Mouse (Mus musculus) intestine, postnatal 0 days (tissue): ENCODE data around the gene Alox5. TPM values are rescaled to one million over a fixed set of nuclear protein-coding genes. Genes with fewer than 3 reads are reported as not detected.

Experiments
- ATAC-seq: fragments of 200-750 bp; cut with Nextera tagmentation; 2 replicates; pipeline ENCODE4 v1.8.0; 2017; ENCODE audit warnings: mild to moderate bottlenecking, moderate TSS enrichment, moderate library complexity
- H3K27ac ChIP-seq: fragments of 300-500 bp; sonication (generic); 2 replicates; pipeline ENCODE4 v1.5.1; 2014; ENCODE audit warnings: mild to moderate bottlenecking, low read depth, low read length, moderate library complexity
- H3K27me3 ChIP-seq: fragments of 300-500 bp; sonication (generic); replicated peaks from 2 replicates; pipeline ENCODE4 v1.6.1; 2014; ENCODE audit warnings: low read length, mixed read lengths; ENCODE audit not compliant: control insufficient read depth, insufficient read depth
- H3K36me3 ChIP-seq: fragments of 300-500 bp; sonication (generic); 2 replicates; pipeline ENCODE4 v1.6.1; 2014; ENCODE audit warnings: mild to moderate bottlenecking, moderate library complexity; ENCODE audit not compliant: control insufficient read depth, insufficient read depth
- H3K4me1 ChIP-seq: fragments of 300-500 bp; sonication (generic); replicated peaks from 2 replicates; pipeline ENCODE4 v1.6.1; 2014; ENCODE audit warnings: antibody characterized with exemption, low read length, mixed read lengths; ENCODE audit not compliant: control insufficient read depth, insufficient read depth
- H3K4me2 ChIP-seq: fragments of 300-500 bp; sonication (generic); replicated peaks from 2 replicates; pipeline ENCODE4 v1.6.1; 2014; ENCODE audit warnings: low read depth, mild to moderate bottlenecking, moderate library complexity
- H3K4me3 ChIP-seq: fragments of 300-500 bp; sonication (generic); 2 replicates; pipeline ENCODE4 v1.5.1; 2014; ENCODE audit warnings: low read depth, low read length
- H3K9ac ChIP-seq: fragments of 300-500 bp; sonication (generic); 2 replicates; pipeline ENCODE4 v1.6.1; 2014; ENCODE audit warnings: mild to moderate bottlenecking, low read depth, low read length
- H3K9me3 ChIP-seq: fragments of 300-500 bp; sonication (generic); 2 replicates; pipeline ENCODE4 v1.6.1; 2016; ENCODE audit warnings: mixed run types; ENCODE audit not compliant: control insufficient read depth
- CTCF ChIP-seq: sonication (generic); IDR thresholded peaks from 2 replicates; pipeline ENCODE4 v1.5.1; 2016; ENCODE audit warnings: low read depth, mild to moderate bottlenecking, control low read depth, antibody characterized with exemption, moderate library complexity
- WGBS: fragments of 180-500 bp; shearing (Covaris S2); extraction: QIAGEN DNeasy Blood & Tissue Kit; methylation state at CpG from one replicate; pipeline ENCODE4 v1.1.7; 2014; 5-methylcytosine and 5-hydroxymethylcytosine counted together
- polyA plus RNA-seq: library from polyadenylated mRNA; unstranded; fragments of >200 nt; fragmentation: Nextera tagmentation; extraction: Ambion mirVana; gene quantifications from 2 replicates; pipeline ENCODE4 v1.2.1, GENCODE M21; 2015

Gene Alox5
- polyA plus RNA-seq, 1 experiment from 2014 or later = 0.48 TPM

DNA sequence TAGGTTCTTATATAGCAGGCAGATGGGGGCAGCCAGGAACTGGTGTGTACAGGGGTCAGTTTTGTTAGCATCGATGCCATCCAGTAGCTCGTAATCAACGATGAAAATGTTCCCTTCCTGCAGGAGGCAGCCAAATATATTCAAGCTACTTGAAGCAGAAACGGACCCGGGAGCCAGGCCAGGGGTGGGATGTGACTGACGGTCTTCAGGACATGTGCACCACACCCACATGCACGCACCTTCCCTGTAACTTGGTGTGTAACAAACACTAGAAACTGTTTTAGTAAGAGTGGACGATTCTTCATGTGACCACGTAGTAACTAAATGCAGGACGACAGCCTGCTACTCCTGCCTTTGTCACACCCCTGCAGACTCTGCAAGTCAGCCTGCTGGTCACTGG is 40.7 kb downstream of the Alox5 start:
- Histone ChIP-seq H3K9ac (no peak overlapping the region), H3K4me3 (no peak overlapping the region), H3K9me3 (no peaks in the 10 kb centered on the region), H3K27ac (no peak overlapping the region), H3K4me2 (no peak overlapping the region), H3K36me3 (no peaks in the 10 kb centered on the region), H3K4me1 (no peaks in the 10 kb centered on the region), H3K27me3 (no peaks in the 10 kb centered on the region)
- no peak for TF ChIP-seq CTCF
- ATAC-seq = no peak
- WGBS = 73% methylated on average over 10 of the region's 10 CpGs

DNA sequence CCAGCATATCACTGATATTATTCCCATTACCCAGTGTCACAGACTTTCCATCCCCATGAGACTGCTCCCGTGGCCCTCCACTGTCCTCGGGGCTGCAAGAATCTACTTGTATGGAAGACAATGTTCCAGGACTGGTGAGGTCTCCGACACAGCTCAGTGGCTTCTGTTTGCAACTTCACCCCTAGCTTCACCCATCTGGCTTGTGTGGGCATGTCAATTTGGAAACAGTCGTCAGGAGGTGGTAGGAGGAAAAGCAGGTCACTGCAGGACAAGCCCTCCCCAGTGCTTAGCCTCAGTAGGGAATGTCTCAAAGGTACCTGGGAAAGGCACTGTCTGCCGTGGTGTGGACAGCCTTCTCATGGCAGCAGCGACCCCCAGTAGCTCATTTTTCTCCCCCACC is 41.3 kb downstream of the Alox5 start:
- no peak overlapping the region for H3K4me3 ChIP-seq
- H3K27ac ChIP-seq = no peak overlapping the region
- no peak for ATAC-seq
- WGBS = 67% methylated on average over 6 of the region's 6 CpGs
- H3K4me2 ChIP-seq = no peak overlapping the region
- H3K27me3 ChIP-seq = no peaks in the 10 kb centered on the region
- H3K9ac ChIP-seq = no peak overlapping the region
- TF ChIP-seq CTCF = no peak
- H3K9me3 ChIP-seq = no peaks in the 10 kb centered on the region
- H3K4me1 ChIP-seq = no peaks in the 10 kb centered on the region
- H3K36me3 ChIP-seq = no peaks in the 10 kb centered on the region

DNA sequence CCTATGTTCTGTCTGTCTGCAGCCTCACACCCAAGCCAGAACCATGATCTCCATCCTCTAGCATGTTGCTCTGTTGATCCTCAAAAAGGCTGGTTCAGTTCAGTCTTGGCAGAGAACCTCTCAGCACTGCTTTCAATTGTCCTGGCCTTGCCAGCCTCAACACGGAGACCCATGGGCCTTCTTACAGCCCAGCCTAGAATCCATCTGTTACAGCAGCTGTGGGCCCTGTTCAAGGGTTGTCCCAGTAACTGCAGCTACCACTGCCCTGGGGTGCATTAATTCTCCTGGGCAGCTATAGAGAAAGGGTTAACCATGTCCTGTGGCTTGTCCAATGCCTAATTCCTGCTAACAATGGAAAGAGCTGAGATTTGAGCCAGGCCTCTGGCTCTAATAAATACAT is 42.5 kb downstream of the Alox5 start:
- no peak overlapping the region for H3K4me3 ChIP-seq
- no peaks in the 10 kb centered on the region for H3K27me3 ChIP-seq
- 84% methylated on average over 1 of the region's 1 CpGs for WGBS
- no peak for TF ChIP-seq CTCF
- no peak for ATAC-seq
- H3K4me1 ChIP-seq = no peaks in the 10 kb centered on the region
- no peak overlapping the region for H3K9ac ChIP-seq
- H3K9me3 ChIP-seq = no peaks in the 10 kb centered on the region
- H3K36me3 ChIP-seq = no peaks in the 10 kb centered on the region
- no peak overlapping the region for H3K4me2 ChIP-seq
- no peak overlapping the region for H3K27ac ChIP-seq

DNA sequence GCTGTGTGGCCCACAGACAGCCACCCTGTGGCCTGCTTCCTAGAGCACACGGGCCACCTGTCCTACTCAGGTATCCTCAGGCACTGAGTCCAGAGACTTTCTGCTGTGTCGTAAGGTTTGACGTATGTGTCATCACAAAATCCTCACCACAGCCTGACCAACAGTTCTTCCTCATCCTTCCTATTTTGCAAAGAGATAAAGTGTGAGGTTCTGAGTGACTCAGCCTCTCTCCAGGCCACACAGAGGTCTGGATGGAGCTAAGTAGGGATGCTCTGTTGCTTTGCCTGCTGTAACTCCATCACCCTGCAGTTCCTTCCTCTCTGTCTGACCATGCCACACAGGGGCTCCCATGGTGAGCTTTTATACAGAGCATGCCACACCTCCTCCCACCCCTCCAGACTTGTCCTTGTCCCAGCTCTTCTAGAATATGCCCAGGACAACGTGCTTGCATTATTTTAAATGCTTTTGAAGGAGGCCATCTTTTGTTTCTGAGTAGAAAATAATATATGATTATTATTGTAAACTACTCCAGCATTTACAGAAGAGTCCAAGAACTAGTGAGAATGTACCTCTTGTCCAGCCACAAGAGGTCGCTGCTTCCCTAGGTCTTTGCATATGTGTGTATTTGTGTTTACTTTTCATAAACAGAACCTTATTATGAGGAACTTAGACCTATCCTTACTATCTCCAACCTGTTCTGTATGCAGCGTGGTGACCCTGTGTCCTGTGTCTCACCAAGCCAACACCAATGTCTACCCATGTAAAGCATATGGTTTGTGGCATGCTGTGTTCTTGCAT is 43.3 kb downstream of the Alox5 start:
- no peak overlapping the region for H3K27ac ChIP-seq
- no peaks in the 10 kb centered on the region for H3K27me3 ChIP-seq
- TF ChIP-seq CTCF = peak; percentile 69
- H3K4me2 ChIP-seq = no peak overlapping the region
- ATAC-seq = no peak
- no peaks in the 10 kb centered on the region for H3K4me1 ChIP-seq
- H3K9me3 ChIP-seq = no peaks in the 10 kb centered on the region
- WGBS = 55% methylated on average over 6 of the region's 6 CpGs
- no peak overlapping the region for H3K4me3 ChIP-seq
- H3K9ac ChIP-seq = no peak overlapping the region
- no peaks in the 10 kb centered on the region for H3K36me3 ChIP-seq

DNA sequence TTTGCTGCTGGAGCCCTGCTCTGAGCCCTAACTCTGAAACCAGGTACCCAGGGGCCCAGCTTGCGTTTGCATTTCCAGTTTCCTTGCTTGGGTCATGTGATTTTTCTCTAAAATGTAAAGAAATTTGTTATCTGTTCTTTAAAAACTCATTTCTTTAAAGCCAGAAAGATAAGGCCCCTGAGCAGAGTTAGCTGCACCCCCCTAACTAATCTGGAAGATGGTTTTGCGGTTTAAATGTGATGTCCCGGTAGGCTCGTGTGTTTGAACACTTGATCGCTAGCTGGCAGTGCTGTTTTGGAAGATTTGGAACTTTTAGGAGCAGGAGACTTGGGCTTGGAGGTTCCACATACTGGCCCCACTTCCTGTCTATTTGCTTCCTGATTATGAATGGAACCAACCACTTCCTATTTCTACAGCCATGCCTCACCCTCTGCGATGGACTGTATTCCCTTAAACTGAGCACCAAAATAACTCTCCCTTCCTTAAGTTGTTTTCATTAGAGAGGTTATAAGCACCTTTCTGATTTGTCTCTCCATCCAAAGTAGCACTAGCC is 44.9 kb downstream of the Alox5 start:
- Histone ChIP-seq H3K4me1 (no peaks in the 10 kb centered on the region), H3K9ac (no peak overlapping the region), H3K4me3 (no peak overlapping the region), H3K9me3 (no peaks in the 10 kb centered on the region), H3K27ac (no peak overlapping the region), H3K27me3 (no peaks in the 10 kb centered on the region), H3K36me3 (no peaks in the 10 kb centered on the region), H3K4me2 (no peak overlapping the region)
- ATAC-seq = no peak
- WGBS = 77% methylated on average over 6 of the region's 6 CpGs
- no peak for TF ChIP-seq CTCF

DNA sequence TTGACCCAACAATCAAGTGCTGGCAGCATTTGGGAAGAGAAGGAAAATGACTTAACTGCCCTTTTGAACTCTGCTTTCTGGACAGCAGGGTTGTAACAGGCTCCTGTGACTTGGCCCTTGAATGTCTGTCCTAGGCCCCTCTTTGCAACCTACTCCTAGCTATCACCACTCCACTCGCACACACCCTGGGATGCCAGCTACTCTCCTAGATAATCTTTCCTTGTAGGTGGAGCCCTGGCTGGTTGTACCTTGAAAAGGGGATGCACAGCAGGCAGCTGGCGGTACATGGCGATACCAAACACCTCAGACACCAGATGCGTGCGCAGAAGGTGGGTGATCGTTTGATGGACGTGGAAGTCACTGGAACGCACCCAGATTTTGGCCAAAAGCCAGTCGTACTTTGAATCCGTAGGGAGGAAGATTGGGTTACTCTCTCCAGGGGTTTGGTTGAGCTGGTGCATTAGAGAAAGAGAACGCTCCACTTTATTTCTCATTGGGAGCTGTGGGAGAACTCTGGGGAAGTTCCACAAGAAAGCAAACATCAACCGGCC is 45.8 kb downstream of the Alox5 start:
- Histone ChIP-seq H3K9me3 (no peaks in the 10 kb centered on the region), H3K9ac (no peak overlapping the region), H3K4me1 (no peaks in the 10 kb centered on the region), H3K4me3 (no peak overlapping the region), H3K4me2 (no peak overlapping the region), H3K36me3 (peaks cover 8% of the 10 kb centered on the region; the same call in 1 of the 2 replicates), H3K27me3 (no peaks in the 10 kb centered on the region), H3K27ac (no peak overlapping the region)
- no peak for ATAC-seq
- TF ChIP-seq CTCF = no peak
- 80% methylated on average over 12 of the region's 12 CpGs for WGBS
